Mouse (Mus musculus) midbrain, embryonic 14.5 days (tissue): ENCODE results near the gene Nek10. TPM values are rescaled to one million over a fixed set of nuclear protein-coding genes. Genes with fewer than 3 reads are reported as not detected.
"Not testable (repeated sequence)": the region's sequence is repeated elsewhere in the genome, so short reads cannot be mapped to it uniquely, and the experiment has no call there.

Source experiments
- ATAC-seq: fragments of 200-750 bp; cut with Nextera tagmentation; 2 replicates; pipeline ENCODE4 v1.8.0; 2017; ENCODE audit warnings: moderate number of reproducible peaks, moderate library complexity; ENCODE audit not compliant: low FRiP score, low TSS enrichment
- DNase-seq: peaks from one replicate; pipeline ENCODE4 v3.0.0-alpha.2; 2015
- H3K27ac ChIP-seq: fragments of 300-500 bp; sonication (generic); replicated peaks from 2 replicates; pipeline ENCODE4 v1.5.1; 2014; ENCODE audit warnings: mild to moderate bottlenecking, low read depth, low read length, moderate library complexity
- H3K27me3 ChIP-seq: fragments of 300-500 bp; sonication (generic); 2 replicates; pipeline ENCODE4 v1.6.1; 2014; ENCODE audit warnings: low read length, control low read depth, mixed read lengths; ENCODE audit not compliant: control insufficient read depth, insufficient read depth
- H3K36me3 ChIP-seq: fragments of 300-500 bp; sonication (generic); 2 replicates; pipeline ENCODE4 v1.6.1; 2014; ENCODE audit warnings: low read length, control low read depth; ENCODE audit not compliant: control insufficient read depth, insufficient read depth
- H3K4me1 ChIP-seq: fragments of 300-500 bp; sonication (generic); 2 replicates; pipeline ENCODE4 v1.6.1; 2014; ENCODE audit warnings: mild to moderate bottlenecking, antibody characterized with exemption, low read length, control low read depth; ENCODE audit not compliant: control insufficient read depth, insufficient read depth
- H3K4me2 ChIP-seq: fragments of 300-500 bp; sonication (generic); 2 replicates; pipeline ENCODE4 v1.6.1; 2014; ENCODE audit warnings: mild to moderate bottlenecking, low read length, moderate library complexity
- H3K4me3 ChIP-seq: fragments of 300-500 bp; sonication (generic); replicated peaks from 2 replicates; pipeline ENCODE4 v1.5.1; 2014; ENCODE audit warnings: low read depth, low read length
- H3K9ac ChIP-seq: fragments of 300-500 bp; sonication (generic); replicated peaks from 2 replicates; pipeline ENCODE4 v1.6.1; 2014; ENCODE audit warnings: mild to moderate bottlenecking, low read length, moderate library complexity
- H3K9me3 ChIP-seq: fragments of 300-500 bp; sonication (generic); 2 replicates; pipeline ENCODE4 v1.6.1; 2016; ENCODE audit warnings: low read length, control low read depth, mixed read lengths; ENCODE audit not compliant: control insufficient read depth
- WGBS: fragments of 180-500 bp; shearing (Covaris S2); extraction: QIAGEN DNeasy Blood & Tissue Kit; methylation state at CpG from one replicate; pipeline ENCODE4 v1.1.7; 2014; 5-methylcytosine and 5-hydroxymethylcytosine counted together
- polyA plus RNA-seq: library from polyadenylated mRNA; unstranded; fragments of >200 nt; fragmentation: Nextera tagmentation; extraction: Ambion mirVana; gene quantifications from 2 replicates; pipeline ENCODE4 v1.2.1, GENCODE M21; 2014

Nek10 gene
- polyA plus RNA-seq, result 0.03 and 0.04 TPM in 2 replicates

DNA sequence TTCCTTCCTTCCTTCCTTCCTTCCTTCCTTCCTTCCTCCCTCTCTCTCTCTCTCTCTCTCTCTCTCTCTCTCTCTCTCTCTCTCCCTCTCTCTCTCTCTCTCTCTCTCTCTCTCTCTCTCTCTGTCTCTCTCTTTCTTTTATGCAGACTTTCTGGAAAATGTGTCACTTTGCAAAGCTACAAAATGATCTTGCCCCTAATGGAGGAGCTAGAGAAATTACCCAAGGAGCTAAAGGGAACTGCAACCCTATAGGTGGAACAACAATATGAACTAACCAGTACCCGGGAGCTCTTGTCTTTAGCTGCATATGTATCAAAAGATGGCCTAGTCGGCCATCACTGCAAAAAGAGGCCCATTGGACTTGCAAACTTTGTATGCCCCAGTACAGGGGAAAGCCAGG lies at the start of gene Nek10:
Gene Nek10, plus strand, starts transcription at position 301 of the 400 bp plus-strand sequence.
- not testable (repeated sequence) for H3K4me1 ChIP-seq, H3K36me3 ChIP-seq, H3K9me3 ChIP-seq, H3K27me3 ChIP-seq, DNase-seq, ATAC-seq, H3K4me3 ChIP-seq, H3K27ac ChIP-seq, H3K9ac ChIP-seq, H3K4me2 ChIP-seq
- no CpG with 5 or more reads among the region's 2 CpGs for WGBS

DNA sequence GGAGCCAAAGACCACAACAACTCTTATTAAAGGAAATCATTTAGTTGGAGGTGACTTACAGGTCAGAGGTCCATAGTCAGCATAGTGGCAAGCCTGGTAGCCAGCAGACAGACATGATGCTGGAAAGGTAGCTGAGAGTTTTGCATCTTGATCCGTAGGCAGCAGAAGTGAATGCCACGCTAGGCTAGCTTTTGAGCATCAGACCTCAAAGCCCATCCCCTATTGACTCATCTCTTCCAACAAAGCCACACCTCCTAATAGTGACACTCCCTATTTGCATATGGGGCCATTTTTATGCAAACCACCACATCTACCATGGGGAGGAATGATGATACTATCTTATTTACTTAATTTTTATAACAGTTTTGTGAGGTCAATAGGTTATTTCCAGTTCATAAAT lies 22.0 kb upstream of the Nek10 start:
- H3K9me3 ChIP-seq, result no peaks in the 10 kb centered on the region
- DNase-seq (no peak), ATAC-seq (no peak)
- no peaks in the 10 kb centered on the region for H3K4me1 ChIP-seq
- peaks cover 54% of the 10 kb centered on the region for H3K36me3 ChIP-seq
- H3K9ac ChIP-seq, result no peak overlapping the region
- H3K4me2 ChIP-seq, result no peak overlapping the region
- H3K27ac ChIP-seq, result no peak overlapping the region
- H3K27me3 ChIP-seq, result no peaks in the 10 kb centered on the region
- 91% methylated on average over 2 of the region's 2 CpGs for WGBS
- no peak overlapping the region for H3K4me3 ChIP-seq

DNA sequence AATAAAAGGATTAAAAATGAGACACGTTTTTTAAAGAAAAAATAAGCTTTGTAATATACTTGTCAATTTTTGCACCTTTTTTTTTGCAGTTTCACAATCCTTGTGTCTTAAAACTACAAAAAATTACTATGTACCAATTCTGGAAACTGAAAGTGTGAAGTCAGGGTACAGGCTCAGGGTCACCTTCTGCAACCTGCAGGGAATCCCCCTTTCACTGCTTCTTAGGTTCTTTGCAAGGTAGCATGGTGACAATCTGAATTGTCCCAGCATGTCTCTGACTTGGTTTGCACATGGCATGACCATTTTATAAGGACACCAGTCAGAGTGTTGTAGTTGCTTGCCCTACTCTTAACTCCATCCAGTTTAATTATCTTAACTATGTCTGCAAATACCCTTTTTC lies 19.0 kb upstream of the Nek10 start:
- 92% methylated on average over 1 of the region's 1 CpGs for WGBS
- DNase-seq (no peak), ATAC-seq (no peak)
- Histone ChIP-seq H3K4me2 (no peak overlapping the region), H3K9ac (no peak overlapping the region), H3K4me3 (no peak overlapping the region), H3K27me3 (no peaks in the 10 kb centered on the region), H3K36me3 (peaks cover 46% of the 10 kb centered on the region), H3K27ac (no peak overlapping the region), H3K9me3 (no peaks in the 10 kb centered on the region), H3K4me1 (no peaks in the 10 kb centered on the region)

DNA sequence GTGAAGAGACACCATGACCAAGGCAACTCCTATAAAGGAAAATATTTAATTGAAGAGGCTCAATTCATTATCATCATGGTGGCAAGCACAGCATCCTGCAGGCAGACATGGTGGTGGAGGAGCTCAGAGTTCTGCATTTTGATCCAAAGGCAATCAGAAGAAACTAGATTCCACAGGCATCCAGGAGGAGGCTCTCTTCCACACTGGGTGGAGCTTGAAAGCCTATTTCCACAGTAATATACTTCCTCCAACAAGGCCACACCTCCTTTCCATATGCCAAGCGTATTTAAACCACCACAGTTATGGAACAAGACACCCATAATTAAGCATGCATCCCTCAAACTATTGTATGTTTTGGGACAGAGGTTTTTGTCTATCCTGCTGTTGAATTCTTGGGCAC lies 16.2 kb upstream of the Nek10 start:
- H3K4me3 ChIP-seq, result no peak overlapping the region
- no peaks in the 10 kb centered on the region for H3K4me1 ChIP-seq
- ATAC-seq (no peak), DNase-seq (no peak)
- WGBS, result 96% methylated on average over 1 of the region's 1 CpGs
- peaks cover 47% of the 10 kb centered on the region for H3K36me3 ChIP-seq
- no peaks in the 10 kb centered on the region for H3K27me3 ChIP-seq
- H3K9me3 ChIP-seq, result no peaks in the 10 kb centered on the region
- H3K9ac ChIP-seq, result no peak overlapping the region
- no peak overlapping the region for H3K4me2 ChIP-seq
- no peak overlapping the region for H3K27ac ChIP-seq

DNA sequence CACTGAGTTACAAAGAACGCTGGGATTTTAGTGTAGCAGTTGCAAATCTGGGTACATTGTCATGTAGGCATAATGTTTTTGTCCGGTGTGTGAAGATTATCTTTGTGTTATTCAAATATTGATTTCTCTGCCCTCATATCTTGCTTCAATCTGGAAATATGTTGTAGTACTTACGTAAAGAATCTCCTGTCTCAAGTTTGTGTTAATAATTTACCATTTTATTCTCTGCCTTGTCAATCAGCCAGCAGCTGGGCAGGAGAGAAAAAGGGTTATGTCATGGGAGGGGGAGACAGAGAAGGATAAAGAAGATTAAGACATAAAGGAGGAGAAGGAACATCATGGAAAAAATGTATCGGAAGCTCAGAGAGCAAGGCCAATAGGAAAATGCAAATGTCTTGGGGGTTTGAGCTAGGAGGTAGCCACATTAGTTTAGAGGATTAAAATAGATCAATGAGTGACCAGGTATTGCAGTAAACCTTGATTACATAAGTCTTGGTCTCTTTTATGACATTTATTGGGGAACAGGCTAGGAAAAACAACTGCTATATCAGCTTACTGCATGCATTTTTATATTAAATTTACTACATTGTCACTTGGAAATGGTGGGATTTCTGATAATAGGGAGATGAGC lies 13.3 kb upstream of the Nek10 start:
- Histone ChIP-seq H3K27me3 (no peaks in the 10 kb centered on the region), H3K9ac (no peak overlapping the region), H3K4me3 (no peak overlapping the region), H3K27ac (no peak overlapping the region), H3K9me3 (no peaks in the 10 kb centered on the region), H3K4me1 (no peaks in the 10 kb centered on the region), H3K4me2 (no peak overlapping the region), H3K36me3 (peaks cover 45% of the 10 kb centered on the region)
- no peak for DNase-seq
- no peak for ATAC-seq
- 75% methylated on average over 4 of the region's 4 CpGs for WGBS

DNA sequence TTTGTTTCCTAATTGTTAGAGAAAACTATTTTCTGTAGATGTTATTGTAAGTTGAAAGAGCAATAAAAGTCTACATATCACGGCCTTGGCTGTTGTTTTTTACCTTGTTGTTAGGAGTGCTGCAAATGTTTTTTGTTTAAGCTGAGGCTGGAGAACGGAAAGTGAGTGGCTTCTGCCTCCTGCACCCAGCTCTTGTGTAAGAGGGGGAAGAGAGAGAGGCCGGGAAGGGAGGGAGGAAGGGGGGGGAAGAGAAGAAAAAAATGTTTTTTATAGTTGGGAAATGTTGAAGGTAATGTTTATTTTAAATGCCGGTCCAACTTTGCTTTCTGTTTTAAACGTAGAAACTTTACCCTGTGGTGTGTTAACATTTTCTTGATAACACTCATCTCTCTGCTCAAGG lies 3.4 kb upstream of the Nek10 start:
- Histone ChIP-seq H3K4me1 (no peaks in the 10 kb centered on the region), H3K36me3 (peaks cover 14% of the 10 kb centered on the region; the same call in 1 of the 2 replicates), H3K9me3 (no peaks in the 10 kb centered on the region), H3K9ac (no peak overlapping the region), H3K27ac (no peak overlapping the region), H3K4me2 (no peak overlapping the region), H3K4me3 (no peak overlapping the region), H3K27me3 (no peaks in the 10 kb centered on the region)
- WGBS, result 94% methylated on average over 5 of the region's 5 CpGs
- ATAC-seq, result no peak
- no peak for DNase-seq

DNA sequence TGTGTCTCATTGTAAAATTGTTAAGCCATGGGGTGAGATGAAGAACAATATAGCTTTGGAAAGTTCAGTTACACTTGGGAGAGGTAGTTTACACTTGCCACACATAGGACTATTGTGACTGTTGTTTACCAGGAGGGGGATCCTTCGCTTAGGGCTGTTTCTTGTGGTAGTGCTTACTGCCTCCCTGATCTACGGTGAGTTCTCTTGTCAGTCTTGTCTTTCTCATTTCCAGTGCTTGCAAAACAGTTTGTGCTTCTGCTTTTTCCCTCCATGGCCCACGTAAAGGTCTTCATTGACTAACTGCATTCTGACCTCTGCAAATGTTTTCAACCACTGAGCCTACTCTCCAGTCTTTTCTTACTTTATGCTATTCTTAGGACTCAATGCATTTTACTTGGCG lies 2.9 kb upstream of the Nek10 start:
- H3K36me3 ChIP-seq, result peaks cover 14% of the 10 kb centered on the region; the same call in 1 of the 2 replicates
- no peak overlapping the region for H3K4me3 ChIP-seq
- H3K4me2 ChIP-seq, result no peak overlapping the region
- no peak overlapping the region for H3K27ac ChIP-seq
- H3K4me1 ChIP-seq, result no peaks in the 10 kb centered on the region
- H3K27me3 ChIP-seq, result no peaks in the 10 kb centered on the region
- ATAC-seq (no peak), DNase-seq (no peak)
- WGBS, result 96% methylated on average over 4 of the region's 4 CpGs
- no peak overlapping the region for H3K9ac ChIP-seq
- H3K9me3 ChIP-seq, result no peaks in the 10 kb centered on the region

DNA sequence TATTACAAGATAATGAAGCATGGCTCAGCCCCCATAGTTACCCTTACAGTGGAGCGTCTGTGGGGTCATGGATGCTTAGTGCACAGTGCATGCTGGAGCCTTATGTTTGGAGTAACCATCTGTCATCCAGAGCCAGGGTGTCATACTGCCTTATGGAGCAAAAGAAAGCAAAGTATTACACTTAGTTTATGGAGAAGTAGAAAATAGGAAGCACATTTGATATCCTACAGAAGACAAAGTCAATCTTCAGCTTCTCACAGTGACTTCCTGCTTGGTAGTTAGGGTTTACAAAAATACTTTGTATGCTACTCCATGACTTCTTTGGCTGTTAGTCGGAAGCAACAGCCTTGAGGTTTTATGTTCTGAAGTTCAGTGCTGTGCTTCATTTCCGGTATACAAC lies 2.4 kb upstream of the Nek10 start:
- 95% methylated on average over 3 of the region's 3 CpGs for WGBS
- no peak overlapping the region for H3K4me2 ChIP-seq
- H3K27me3 ChIP-seq, result no peaks in the 10 kb centered on the region
- no peak overlapping the region for H3K4me3 ChIP-seq
- no peak overlapping the region for H3K27ac ChIP-seq
- no peaks in the 10 kb centered on the region for H3K4me1 ChIP-seq
- DNase-seq (no peak), ATAC-seq (no peak)
- H3K9ac ChIP-seq, result no peak overlapping the region
- H3K9me3 ChIP-seq, result no peaks in the 10 kb centered on the region
- H3K36me3 ChIP-seq, result peaks cover 14% of the 10 kb centered on the region; the same call in 1 of the 2 replicates

DNA sequence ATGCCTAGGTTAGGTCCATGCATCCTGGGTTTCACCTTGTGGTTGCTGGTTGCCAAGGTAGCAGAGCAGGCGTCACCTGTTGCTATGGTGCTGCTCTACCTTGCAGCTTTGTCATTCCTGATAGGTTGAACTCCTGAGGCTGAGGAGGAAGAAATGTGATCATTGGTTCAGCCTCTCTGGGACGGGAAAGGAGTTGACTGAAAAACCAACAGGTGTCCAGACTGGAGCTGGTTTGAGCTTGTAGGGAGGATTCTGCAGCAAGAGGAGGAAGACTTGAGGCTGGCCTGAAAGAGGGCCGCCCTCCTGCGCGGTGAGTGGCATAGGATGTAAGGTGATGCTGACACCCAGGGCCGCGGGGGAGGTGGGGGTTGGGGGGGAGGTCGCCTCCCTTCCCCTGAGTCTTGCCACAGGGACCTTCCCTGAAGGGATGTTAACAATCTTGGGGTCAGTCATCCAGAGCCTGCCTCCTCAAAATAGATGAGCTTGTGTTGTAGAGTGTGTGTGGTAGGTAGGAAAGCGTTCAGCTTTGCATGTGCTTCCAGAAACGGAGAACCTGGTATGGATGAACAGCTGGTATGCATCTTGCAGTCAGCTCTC lies 804 bp downstream of the Nek10 start:
- Histone ChIP-seq H3K9me3 (no peaks in the 10 kb centered on the region), H3K4me3 (no peak overlapping the region), H3K36me3 (peaks cover 7% of the 10 kb centered on the region; the same call in 1 of the 2 replicates), H3K4me2 (no peak overlapping the region), H3K27ac (no peak overlapping the region), H3K9ac (no peak overlapping the region), H3K27me3 (no peaks in the 10 kb centered on the region), H3K4me1 (no peaks in the 10 kb centered on the region)
- ATAC-seq (peak; percentile 64), DNase-seq (peak; percentile 57)
- WGBS, result 15% methylated on average over 10 of the region's 10 CpGs
